Mouse (Mus musculus) liver, embryonic 16.5 days (tissue): ENCODE results near the gene Opa3. TPM values are rescaled to one million over a fixed set of nuclear protein-coding genes. Genes with fewer than 3 reads are reported as not detected.
A peak's percentile ranks its signal among the peaks of the same experiment; 100 is the strongest.

ENCODE experiments used
- ATAC-seq: fragments of 200-750 bp; cut with Nextera tagmentation; 2 replicates; pipeline ENCODE4 v1.8.0; 2017; ENCODE audit warnings: low read depth, mild to moderate bottlenecking, moderate number of reproducible peaks, moderate library complexity
- H3K27ac ChIP-seq: fragments of 300-500 bp; sonication (generic); 2 replicates; pipeline ENCODE4 v1.5.1; 2014; ENCODE audit warnings: mild to moderate bottlenecking, low read length
- H3K27me3 ChIP-seq: fragments of 300-500 bp; sonication (generic); 2 replicates; pipeline ENCODE4 v1.6.1; 2014; ENCODE audit warnings: low read depth, low read length, mixed read lengths; ENCODE audit not compliant: control insufficient read depth, insufficient read depth
- H3K36me3 ChIP-seq: fragments of 300-500 bp; sonication (generic); 2 replicates; pipeline ENCODE4 v1.6.1; 2014; ENCODE audit warnings: mild to moderate bottlenecking; ENCODE audit not compliant: control insufficient read depth, insufficient read depth
- H3K4me1 ChIP-seq: fragments of 300-500 bp; sonication (generic); 2 replicates; pipeline ENCODE4 v1.6.1; 2014; ENCODE audit warnings: low read depth, low read length, mixed read lengths; ENCODE audit not compliant: control insufficient read depth
- H3K4me2 ChIP-seq: fragments of 300-500 bp; sonication (generic); 2 replicates; pipeline ENCODE4 v1.6.1; 2014; ENCODE audit warnings: low read depth, low read length, mixed read lengths
- H3K4me3 ChIP-seq: fragments of 300-500 bp; sonication (generic); 2 replicates; pipeline ENCODE4 v1.5.1; 2014; ENCODE audit warnings: low read depth, mild to moderate bottlenecking, low read length
- H3K9ac ChIP-seq: fragments of 300-500 bp; sonication (generic); 2 replicates; pipeline ENCODE4 v1.6.1; 2014; ENCODE audit warnings: low read depth, low read length
- H3K9me3 ChIP-seq: fragments of 300-500 bp; sonication (generic); replicated peaks from 2 replicates; pipeline ENCODE4 v1.6.1; 2016; ENCODE audit warnings: low read length; ENCODE audit not compliant: control insufficient read depth
- WGBS: fragments of 180-500 bp; shearing (Covaris S2); extraction: QIAGEN DNeasy Blood & Tissue Kit; methylation state at CpG from one replicate; pipeline ENCODE4 v1.1.7; 2014; ENCODE audit not compliant: insufficient replicate concordance; 5-methylcytosine and 5-hydroxymethylcytosine counted together
- polyA plus RNA-seq: library from polyadenylated mRNA; unstranded; fragments of >200 nt; fragmentation: Nextera tagmentation; extraction: Ambion mirVana; gene quantifications from 2 replicates; pipeline ENCODE4 v1.2.1, GENCODE M21; 2015

The Opa3 gene
- polyA plus RNA-seq, 1 experiment from 2014 or later, result 14.3 TPM

DNA sequence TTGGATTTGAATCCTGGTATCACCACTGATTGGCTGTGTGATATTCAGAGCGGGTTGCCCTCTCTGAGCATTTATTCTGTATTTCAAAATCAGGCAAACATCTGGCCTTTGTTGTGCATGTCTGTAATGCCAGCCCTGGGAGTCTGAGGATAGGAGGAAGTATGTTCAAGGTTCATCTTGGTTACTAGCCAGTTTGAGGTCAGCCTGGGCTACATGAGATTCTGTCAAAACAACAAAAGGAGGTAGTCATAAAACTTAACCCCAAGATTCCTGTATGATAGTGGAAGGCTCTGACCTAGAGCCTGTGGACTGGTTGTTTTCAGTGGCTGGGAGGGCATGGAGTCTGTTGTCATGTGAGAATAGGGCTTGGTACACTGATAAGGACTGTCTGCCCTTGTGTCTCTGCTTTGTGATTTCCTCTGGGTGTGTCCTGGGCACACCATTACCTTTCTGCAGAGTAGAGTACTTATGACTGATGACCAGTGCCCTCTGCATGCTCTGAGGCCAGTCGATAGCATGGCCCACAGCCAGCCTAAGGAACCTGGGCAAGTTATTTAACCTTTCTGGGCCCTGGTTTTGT, 7.0 kb downstream of the Opa3 start:
- WGBS, result 60% methylated on average over 2 of the region's 2 CpGs
- Histone ChIP-seq H3K27ac (no peak overlapping the region; the same call in 1 of the 2 replicates), H3K36me3 (peaks cover 3% of the 10 kb centered on the region; the same call in 1 of the 2 replicates), H3K4me3 (no peak overlapping the region), H3K4me2 (no peak overlapping the region), H3K4me1 (peaks cover 53% of the 10 kb centered on the region), H3K9ac (no peak overlapping the region), H3K9me3 (no peaks in the 10 kb centered on the region), H3K27me3 (no peaks in the 10 kb centered on the region)
- no peak for ATAC-seq

DNA sequence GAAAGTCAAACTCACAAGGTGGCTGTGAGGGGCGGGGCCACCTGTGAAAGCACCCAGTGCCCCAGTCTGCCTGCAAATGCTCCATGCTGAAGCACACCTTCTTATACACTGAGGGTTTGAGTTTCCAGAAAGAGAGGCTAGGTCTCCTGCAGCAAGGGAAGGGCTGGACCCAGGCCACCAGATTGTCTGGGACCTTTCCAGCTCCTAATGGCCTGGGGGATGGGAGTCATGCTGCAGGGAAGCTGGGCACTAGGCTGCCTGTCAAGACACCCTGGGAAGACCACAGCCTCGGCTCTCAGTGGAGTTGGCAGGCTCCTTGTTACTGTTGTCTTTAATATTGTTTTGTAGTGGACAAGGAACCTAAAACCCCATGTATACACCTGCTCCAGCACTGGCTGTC, 8.3 kb downstream of the Opa3 start:
- WGBS, result 74% methylated on average over 2 of the region's 2 CpGs
- Histone ChIP-seq H3K4me2 (no peak overlapping the region), H3K27me3 (no peaks in the 10 kb centered on the region), H3K9ac (no peak overlapping the region; the same call in 1 of the 2 replicates), H3K36me3 (peaks cover 3% of the 10 kb centered on the region; the same call in 1 of the 2 replicates), H3K4me1 (peaks cover 63% of the 10 kb centered on the region), H3K9me3 (no peaks in the 10 kb centered on the region), H3K4me3 (no peak overlapping the region), H3K27ac (no peak overlapping the region)
- ATAC-seq, result no peak

DNA sequence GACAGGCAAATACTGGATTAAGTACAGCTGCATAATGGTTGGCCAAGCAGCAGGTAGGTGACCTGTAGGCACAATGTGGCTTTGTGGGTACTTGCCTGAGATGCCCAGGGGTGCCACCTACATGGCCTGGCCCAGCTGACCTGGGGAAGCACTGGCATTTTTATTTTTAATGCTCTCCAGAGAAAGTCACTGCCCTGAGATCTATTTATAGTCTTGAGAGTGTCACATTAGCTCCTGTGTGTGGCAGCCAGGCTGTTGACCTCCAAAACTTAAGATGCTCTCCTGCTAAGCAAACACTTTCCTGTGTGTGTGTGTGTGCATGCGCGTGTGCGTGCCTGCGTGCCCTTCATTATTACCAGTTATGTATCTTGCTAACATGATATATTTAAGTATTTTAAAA, 10.2 kb downstream of the Opa3 start:
- Histone ChIP-seq H3K9ac (no peak overlapping the region), H3K9me3 (no peaks in the 10 kb centered on the region), H3K27ac (peak overlapping the region; percentile 39; the same call in 1 of the 2 replicates), H3K36me3 (peaks cover 3% of the 10 kb centered on the region; the same call in 1 of the 2 replicates), H3K4me2 (no peak overlapping the region), H3K4me1 (peaks cover 59% of the 10 kb centered on the region), H3K4me3 (no peak overlapping the region), H3K27me3 (no peaks in the 10 kb centered on the region)
- 94% methylated on average over 4 of the region's 4 CpGs for WGBS
- no peak for ATAC-seq

DNA sequence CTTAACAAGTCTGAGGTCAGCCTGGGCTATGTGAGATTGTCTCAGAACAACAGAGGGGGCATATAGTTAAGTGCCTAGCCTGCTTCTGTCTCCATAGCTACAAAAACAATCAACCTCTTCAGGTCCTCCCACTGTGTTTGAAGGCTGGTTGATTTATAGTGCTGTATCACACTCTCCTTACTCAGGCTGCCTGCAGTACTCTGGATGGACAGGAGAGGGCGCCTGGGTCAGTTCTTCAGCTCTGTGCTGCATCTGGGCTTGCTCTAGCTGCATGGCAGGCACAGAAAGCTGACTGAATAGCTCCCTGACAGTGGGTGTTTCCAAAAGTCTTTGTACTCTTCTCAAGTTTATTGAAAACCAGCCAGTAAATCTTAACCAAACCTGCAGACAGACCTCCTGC, 11.3 kb downstream of the Opa3 start:
- Histone ChIP-seq H3K27ac (peak overlapping the region; percentile 89), H3K9me3 (no peaks in the 10 kb centered on the region), H3K9ac (peak overlapping the region; percentile 35), H3K4me3 (peak overlapping the region; percentile 26; the same call in 1 of the 2 replicates), H3K4me2 (peak overlapping the region; percentile 60), H3K27me3 (no peaks in the 10 kb centered on the region), H3K36me3 (no peaks in the 10 kb centered on the region; the same call in 1 of the 2 replicates), H3K4me1 (peaks cover 65% of the 10 kb centered on the region)
- ATAC-seq, result peak; percentile 88
- 0% methylated on average over 1 of the region's 1 CpGs for WGBS

- H3K9me3 ChIP-seq, result no peaks in the 10 kb centered on the region
- peak; percentile 91 for ATAC-seq
- H3K9ac ChIP-seq, result peak overlapping the region; percentile 35
- no peaks in the 10 kb centered on the region; the same call in 1 of the 2 replicates for H3K36me3 ChIP-seq
- peak overlapping the region; percentile 26 for H3K4me3 ChIP-seq
- peak overlapping the region; percentile 60 for H3K4me2 ChIP-seq
- H3K27ac ChIP-seq, result peak overlapping the region; percentile 89
- no peaks in the 10 kb centered on the region for H3K27me3 ChIP-seq
- peaks cover 66% of the 10 kb centered on the region for H3K4me1 ChIP-seq
- WGBS, result 14% methylated on average over 1 of the region's 4 CpGs
Measured at GRCm38 (mm10) chr7:19239986-19240385, 11.9 kb downstream of the Opa3 start.

DNA sequence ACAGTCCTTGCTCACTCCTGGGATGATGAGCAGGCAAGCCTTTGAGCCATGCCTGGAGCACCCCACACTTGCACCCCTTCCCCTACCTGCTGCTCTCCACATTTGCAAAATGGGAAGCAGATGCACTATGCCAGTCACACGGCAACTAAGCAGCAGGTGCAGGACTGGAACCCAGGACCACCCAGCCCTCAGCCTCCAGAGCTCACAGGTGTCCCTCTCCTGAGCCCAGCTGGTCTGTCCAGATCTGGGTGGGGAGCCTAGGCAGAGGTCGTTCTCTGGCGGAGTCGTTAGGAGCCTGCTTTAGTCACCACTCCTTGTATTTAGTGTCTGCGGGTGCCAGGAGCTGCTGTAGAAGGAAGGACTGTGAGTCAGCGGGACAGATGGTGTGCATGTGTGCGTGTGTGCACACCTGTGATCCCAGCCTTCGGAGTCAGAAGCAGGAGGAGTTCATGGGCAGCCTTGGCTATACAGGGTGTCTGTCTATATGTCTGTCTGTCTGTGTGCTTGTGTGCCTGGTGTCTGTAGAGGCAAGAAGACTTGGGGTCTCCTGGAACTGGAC, 12.8 kb downstream of the Opa3 start:
- no peaks in the 10 kb centered on the region for H3K27me3 ChIP-seq
- H3K9me3 ChIP-seq, result no peaks in the 10 kb centered on the region
- no peak for ATAC-seq
- H3K27ac ChIP-seq, result peak overlapping the region; percentile 69
- H3K4me1 ChIP-seq, result peaks cover 59% of the 10 kb centered on the region
- WGBS, result 82% methylated on average over 8 of the region's 8 CpGs
- peaks cover 3% of the 10 kb centered on the region for H3K36me3 ChIP-seq
- no peak overlapping the region for H3K4me3 ChIP-seq
- no peak overlapping the region for H3K4me2 ChIP-seq
- H3K9ac ChIP-seq, result 0 out of 2 replicates have a peak overlapping the region, but pooled peaks have one; percentile 7

DNA sequence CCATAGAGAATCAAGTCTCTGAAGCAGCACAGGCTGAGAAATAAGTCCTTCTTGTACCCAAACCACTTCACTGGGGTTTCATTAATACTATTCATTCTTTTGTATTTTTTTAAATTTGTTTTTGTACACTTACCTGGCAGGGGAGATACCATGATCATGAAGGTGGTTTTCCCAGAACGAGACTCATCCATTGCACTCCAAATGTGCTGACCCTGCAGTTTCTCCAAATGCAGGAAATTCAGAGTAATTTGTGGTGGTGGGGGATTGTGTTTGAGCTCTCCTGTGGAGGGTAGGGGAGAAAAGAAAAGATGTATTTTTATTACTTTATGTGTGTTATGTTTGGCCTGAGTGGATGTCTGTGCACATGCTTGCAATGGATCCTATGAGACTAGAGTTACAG, 13.9 kb downstream of the Opa3 start:
- no peak overlapping the region for H3K4me2 ChIP-seq
- H3K9me3 ChIP-seq, result no peaks in the 10 kb centered on the region
- H3K9ac ChIP-seq, result no peak overlapping the region
- peaks cover 3% of the 10 kb centered on the region for H3K36me3 ChIP-seq
- H3K27me3 ChIP-seq, result no peaks in the 10 kb centered on the region
- WGBS, result 81% methylated on average over 1 of the region's 1 CpGs
- no peak overlapping the region for H3K4me3 ChIP-seq
- no peak overlapping the region for H3K27ac ChIP-seq
- ATAC-seq, result no peak
- H3K4me1 ChIP-seq, result peaks cover 59% of the 10 kb centered on the region

- H3K4me3 ChIP-seq, result no peak overlapping the region
- no peak for ATAC-seq
- H3K36me3 ChIP-seq, result peaks cover 3% of the 10 kb centered on the region
- no peaks in the 10 kb centered on the region for H3K27me3 ChIP-seq
- H3K4me1 ChIP-seq, result peaks cover 54% of the 10 kb centered on the region
- WGBS, result 66% methylated on average over 5 of the region's 5 CpGs
- no peaks in the 10 kb centered on the region for H3K9me3 ChIP-seq
- H3K4me2 ChIP-seq, result no peak overlapping the region
- no peak overlapping the region for H3K9ac ChIP-seq
- no peak overlapping the region for H3K27ac ChIP-seq
Measured at GRCm38 (mm10) chr7:19243858-19244257, 15.7 kb downstream of the Opa3 start.

DNA sequence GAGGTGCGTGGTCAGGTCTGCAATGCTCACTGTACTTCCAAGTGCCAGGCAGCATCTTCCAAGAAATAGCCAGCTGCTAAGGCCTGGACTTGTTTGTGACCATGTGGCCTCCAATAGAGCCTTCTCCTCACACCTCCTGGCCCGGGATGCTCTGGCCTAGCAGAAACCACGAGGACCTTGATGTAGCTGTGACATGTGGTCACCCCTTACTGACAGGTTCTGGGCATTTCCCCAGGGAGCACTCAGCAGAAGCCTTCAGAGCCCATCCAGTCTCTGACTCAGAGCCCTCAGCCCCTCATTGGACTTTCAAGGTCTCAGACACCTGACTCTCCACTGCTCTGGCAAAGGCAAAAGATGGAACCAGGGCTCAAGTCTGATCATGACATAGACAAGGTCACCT, 16.9 kb downstream of the Opa3 start:
- H3K36me3 ChIP-seq, result peaks cover 3% of the 10 kb centered on the region
- WGBS, result 88% methylated on average over 3 of the region's 3 CpGs
- no peak overlapping the region for H3K4me3 ChIP-seq
- H3K27me3 ChIP-seq, result no peaks in the 10 kb centered on the region
- H3K9ac ChIP-seq, result no peak overlapping the region
- no peak for ATAC-seq
- no peak overlapping the region for H3K4me2 ChIP-seq
- H3K27ac ChIP-seq, result no peak overlapping the region
- H3K9me3 ChIP-seq, result no peaks in the 10 kb centered on the region
- peaks cover 43% of the 10 kb centered on the region for H3K4me1 ChIP-seq
